Mouse (Mus musculus) heart, embryonic 11.5 days (tissue): ENCODE data around the gene Chst8. TPM values are rescaled to one million over a fixed set of nuclear protein-coding genes. Genes with fewer than 3 reads are reported as not detected.

Source experiments
- ATAC-seq: fragments of 200-750 bp; cut with Nextera tagmentation; replicated peaks from 2 replicates; pipeline ENCODE4 v1.8.0; 2017; ENCODE audit warnings: moderate library complexity; ENCODE audit not compliant: insufficient number of reproducible peaks, low FRiP score, low TSS enrichment
- H3K27ac ChIP-seq: fragments of 300-500 bp; sonication (generic); 2 replicates; pipeline ENCODE4 v1.5.1; 2014; ENCODE audit warnings: mild to moderate bottlenecking, low read depth, low read length
- H3K27me3 ChIP-seq: fragments of 300-500 bp; sonication (generic); 2 replicates; pipeline ENCODE4 v1.6.1; 2014; ENCODE audit warnings: mild to moderate bottlenecking, low read length, mixed read lengths; ENCODE audit not compliant: control insufficient read depth, insufficient read depth
- H3K36me3 ChIP-seq: fragments of 300-500 bp; sonication (generic); 2 replicates; pipeline ENCODE4 v1.6.1; 2014; ENCODE audit warnings: mild to moderate bottlenecking, low read length, moderate library complexity, mixed read lengths; ENCODE audit not compliant: control insufficient read depth, insufficient read depth
- H3K4me1 ChIP-seq: fragments of 300-500 bp; sonication (generic); 2 replicates; pipeline ENCODE4 v1.6.1; 2014; ENCODE audit warnings: low read length; ENCODE audit not compliant: control insufficient read depth, insufficient read depth
- H3K4me2 ChIP-seq: fragments of 300-500 bp; sonication (generic); 2 replicates; pipeline ENCODE4 v1.6.1; 2014; ENCODE audit warnings: mild to moderate bottlenecking, moderate library complexity
- H3K4me3 ChIP-seq: fragments of 300-500 bp; sonication (generic); 2 replicates; pipeline ENCODE4 v1.5.1; 2014; ENCODE audit warnings: low read depth, low read length
- H3K9ac ChIP-seq: fragments of 300-500 bp; sonication (generic); 2 replicates; pipeline ENCODE4 v1.6.1; 2014; ENCODE audit warnings: mild to moderate bottlenecking, low read depth, low read length, moderate library complexity
- H3K9me3 ChIP-seq: fragments of 300-500 bp; sonication (generic); replicated peaks from 2 replicates; pipeline ENCODE4 v1.6.1; 2016; ENCODE audit warnings: low read length; ENCODE audit not compliant: control insufficient read depth
- WGBS: fragments of 180-500 bp; shearing (Covaris S2); extraction: QIAGEN DNeasy Blood & Tissue Kit; methylation state at CpG from one replicate; pipeline ENCODE4 v1.1.7; 2014; ENCODE audit not compliant: insufficient replicate concordance; 5-methylcytosine and 5-hydroxymethylcytosine counted together
- polyA plus RNA-seq: library from polyadenylated mRNA; unstranded; fragments of >200 nt; fragmentation: Nextera tagmentation; extraction: Ambion mirVana; gene quantifications from 2 replicates; pipeline ENCODE4 v1.2.1, GENCODE M21; 2014

The Chst8 gene
- polyA plus RNA-seq, 1 experiment from 2014 or later, result 1.6 TPM

DNA sequence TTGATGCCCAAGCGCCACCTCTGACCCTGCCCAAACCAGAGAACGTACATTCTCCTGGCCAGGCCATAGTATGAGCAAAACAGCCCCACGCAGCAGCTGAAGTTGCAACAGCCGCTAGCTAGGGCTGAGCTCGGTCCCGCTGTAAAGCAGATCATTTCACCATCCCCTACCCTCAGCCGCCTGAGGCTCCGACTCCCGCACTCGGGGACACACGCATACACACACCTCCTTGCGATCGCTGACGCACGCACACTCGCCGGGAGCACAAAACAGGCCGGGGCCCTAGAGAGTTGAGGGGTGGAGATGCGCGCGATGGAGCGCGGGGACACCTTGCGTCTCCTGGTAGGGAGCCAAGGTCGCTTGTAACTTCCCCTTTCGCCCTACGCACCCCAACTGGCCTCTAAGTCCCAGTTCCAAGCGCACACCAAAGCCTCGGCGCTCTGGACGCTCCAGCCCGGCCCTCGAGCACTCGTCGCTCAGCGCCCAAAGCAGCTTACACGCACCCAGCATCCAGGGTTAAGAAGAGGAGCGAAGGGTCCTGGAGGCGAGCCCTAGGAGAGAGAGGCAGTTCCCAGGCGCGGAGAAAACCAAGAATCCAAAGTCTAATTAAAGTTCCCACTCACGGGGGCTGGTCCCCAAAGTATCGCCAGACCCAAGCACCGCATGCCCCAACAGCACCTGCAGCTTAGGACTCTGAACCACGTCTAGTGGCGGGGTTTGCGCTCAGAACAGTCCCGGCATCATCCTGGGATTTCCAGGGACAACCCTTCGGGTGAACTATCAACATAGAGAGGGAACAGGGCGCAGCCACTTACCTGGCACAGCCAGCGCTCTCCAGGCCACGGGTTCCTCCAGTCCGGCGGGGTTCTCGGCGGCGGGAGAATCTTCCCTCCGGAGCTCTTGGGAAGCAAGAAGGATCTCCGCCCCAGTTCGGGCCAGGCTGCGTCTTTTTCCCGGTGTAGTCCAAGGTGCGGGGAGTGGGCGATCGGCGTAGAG lies 682 bp downstream of the Chst8 start:
- ATAC-seq, result no peak; the same call in 1 of the 2 replicates
- 0 out of 2 replicates have a peak overlapping the region, but pooled peaks have one; percentile 34 for H3K9ac ChIP-seq

DNA sequence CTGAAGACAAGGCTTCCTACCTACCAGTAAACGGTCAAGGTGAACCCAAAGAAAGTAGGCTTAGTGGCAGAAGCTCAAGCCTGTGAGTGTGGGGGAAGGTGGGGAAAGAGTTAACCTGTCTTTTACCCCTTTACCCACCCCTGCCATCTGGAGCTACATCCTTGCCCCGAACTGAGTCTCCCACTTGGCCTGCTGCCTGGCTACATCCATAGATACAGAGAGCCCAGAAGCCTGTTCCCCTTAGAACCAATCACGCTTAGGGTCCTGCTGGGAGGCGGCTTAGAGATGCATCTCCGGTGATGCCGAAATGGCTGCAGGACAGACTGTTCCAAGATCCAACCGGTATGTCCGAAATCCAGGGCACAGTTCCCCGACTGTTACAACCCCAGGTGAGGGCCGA lies 1.5 kb downstream of the Chst8 start:
- peaks cover 53% of the 10 kb centered on the region for H3K27me3 ChIP-seq
- 4% methylated on average over 10 of the region's 10 CpGs for WGBS
- H3K4me3 ChIP-seq, result peak overlapping the region; percentile 67

More for the DNA sequence above, 682 bp downstream of the Chst8 start:
- WGBS, result under 1% methylated on average over 66 of the region's 66 CpGs
- Histone ChIP-seq H3K4me3 (peak overlapping the region; percentile 67), H3K4me2 (peak overlapping the region; percentile 98), H3K4me1 (peaks cover 5% of the 10 kb centered on the region), H3K36me3 (no peaks in the 10 kb centered on the region), H3K9me3 (no peaks in the 10 kb centered on the region), H3K27me3 (peaks cover 53% of the 10 kb centered on the region), H3K27ac (no peak overlapping the region)

DNA sequence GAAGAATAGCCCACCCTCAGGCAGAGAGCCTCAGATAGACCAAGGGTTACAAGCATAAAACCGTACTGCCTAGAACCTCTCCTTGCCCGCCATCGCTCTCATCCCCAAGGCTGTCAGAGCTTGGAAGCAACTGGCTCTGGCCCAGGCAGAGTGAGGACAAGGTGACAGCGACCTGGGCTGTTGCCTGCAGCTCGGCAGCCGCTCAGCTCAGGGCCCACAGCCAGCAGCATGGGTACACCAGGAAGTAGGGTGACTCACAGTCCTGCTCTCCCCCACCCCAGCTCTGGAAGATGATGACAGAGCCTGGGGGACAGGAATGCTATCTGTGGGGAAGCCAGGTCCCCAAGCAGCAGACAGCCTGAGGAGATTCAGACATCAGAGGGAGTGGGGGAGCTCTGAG lies 6.2 kb downstream of the Chst8 start:
- Histone ChIP-seq H3K4me2 (no peak overlapping the region), H3K9ac (no peak overlapping the region), H3K27me3 (peaks cover 28% of the 10 kb centered on the region), H3K4me1 (no peaks in the 10 kb centered on the region; the same call in 1 of the 2 replicates), H3K27ac (no peak overlapping the region), H3K4me3 (no peak overlapping the region), H3K36me3 (no peaks in the 10 kb centered on the region), H3K9me3 (no peaks in the 10 kb centered on the region)
- ATAC-seq, result no peak
- 48% methylated on average over 6 of the region's 6 CpGs for WGBS

More for the DNA sequence above, 1.5 kb downstream of the Chst8 start:
- Histone ChIP-seq H3K9me3 (no peaks in the 10 kb centered on the region), H3K36me3 (no peaks in the 10 kb centered on the region), H3K4me1 (peaks cover 5% of the 10 kb centered on the region), H3K27ac (no peak overlapping the region), H3K9ac (no peak overlapping the region), H3K4me2 (peak overlapping the region; percentile 98)
- no peak for ATAC-seq

DNA sequence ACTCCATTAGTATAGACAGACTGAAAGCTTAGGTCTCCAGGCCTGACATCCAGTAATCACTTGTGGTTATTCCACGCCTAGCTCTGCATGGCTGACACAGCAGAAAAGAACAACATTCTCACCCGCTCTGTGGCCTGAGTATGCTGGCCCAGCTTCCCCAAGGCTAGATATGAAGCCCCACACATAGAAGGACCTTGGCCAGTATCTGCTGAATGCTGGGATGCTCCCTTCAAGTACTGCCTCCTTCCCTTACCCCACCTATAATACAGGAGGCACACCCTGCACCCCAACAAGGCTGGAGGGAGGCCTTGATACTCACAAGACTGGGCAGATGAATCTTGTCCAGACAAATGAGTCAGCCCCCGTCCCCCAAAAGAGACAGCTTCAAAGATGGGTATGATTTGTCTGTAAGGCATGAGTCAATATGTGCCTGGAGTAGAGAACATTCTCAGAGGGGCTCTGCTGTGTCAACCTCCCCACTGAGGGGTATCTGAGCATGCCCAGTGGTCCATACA lies 6.8 kb downstream of the Chst8 start:
- Histone ChIP-seq H3K9ac (no peak overlapping the region), H3K4me2 (no peak overlapping the region), H3K9me3 (no peaks in the 10 kb centered on the region), H3K4me1 (no peaks in the 10 kb centered on the region; the same call in 1 of the 2 replicates), H3K27me3 (peaks cover 22% of the 10 kb centered on the region), H3K27ac (no peak overlapping the region), H3K4me3 (no peak overlapping the region), H3K36me3 (no peaks in the 10 kb centered on the region)
- ATAC-seq, result 0 out of 2 replicates have a peak, but pooled peaks have one; percentile 14
- WGBS, result 77% methylated on average over 3 of the region's 3 CpGs

DNA sequence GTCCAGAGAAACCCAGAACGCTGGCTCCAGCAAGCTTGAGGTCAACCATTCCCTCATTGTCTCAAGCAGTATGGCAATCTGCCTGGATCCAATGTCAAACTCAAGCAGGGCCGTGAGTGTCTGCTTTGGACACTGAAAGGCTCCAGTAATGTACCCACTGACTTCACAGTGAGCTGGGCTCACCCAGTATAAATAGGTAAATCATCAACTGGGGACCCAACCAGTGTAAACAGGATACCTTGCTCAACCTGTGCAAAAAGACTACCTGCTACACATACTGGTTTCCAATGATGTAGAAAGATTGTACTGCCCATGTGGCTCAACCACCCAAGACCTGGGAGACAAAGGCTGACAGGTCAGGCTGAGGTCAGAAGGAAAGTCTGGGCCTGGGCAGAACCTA lies 7.5 kb downstream of the Chst8 start:
- no peak overlapping the region for H3K4me2 ChIP-seq
- H3K4me3 ChIP-seq, result no peak overlapping the region
- peaks cover 17% of the 10 kb centered on the region for H3K27me3 ChIP-seq
- no peaks in the 10 kb centered on the region for H3K36me3 ChIP-seq
- H3K27ac ChIP-seq, result no peak overlapping the region
- WGBS, result 90% methylated on average over 2 of the region's 2 CpGs
- H3K4me1 ChIP-seq, result peaks cover under 1% of the 10 kb centered on the region; the same call in 1 of the 2 replicates
- no peaks in the 10 kb centered on the region for H3K9me3 ChIP-seq
- ATAC-seq, result no peak
- H3K9ac ChIP-seq, result no peak overlapping the region

DNA sequence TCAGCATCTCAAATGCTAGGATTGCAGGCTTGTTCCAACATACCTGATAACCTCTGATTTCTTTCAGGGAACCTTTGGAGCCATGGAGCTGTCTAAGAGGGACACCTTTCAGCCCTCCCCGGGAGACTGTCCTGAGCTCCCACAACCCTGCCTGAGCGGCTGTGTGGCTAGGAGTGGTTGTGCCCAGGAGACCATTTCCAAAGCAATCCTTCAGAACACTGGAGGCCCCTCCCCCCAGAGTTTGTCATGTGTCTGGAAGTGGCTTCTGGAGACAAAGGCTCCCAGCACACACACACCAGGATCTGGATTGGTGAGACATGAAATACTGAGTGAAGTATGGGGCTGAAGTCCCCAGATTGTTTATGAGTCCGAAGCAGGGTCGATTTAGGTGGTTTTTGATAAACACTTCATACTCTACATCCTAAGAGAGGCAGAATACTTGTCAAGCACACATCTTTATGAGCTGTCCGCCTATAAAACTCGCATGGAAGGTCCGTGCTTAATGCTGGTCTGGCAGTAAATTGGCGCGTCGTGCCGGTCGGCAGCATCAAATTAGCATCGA lies 12.5 kb downstream of the Chst8 start:
- H3K27ac ChIP-seq, result no peak overlapping the region
- no peaks in the 10 kb centered on the region for H3K27me3 ChIP-seq
- ATAC-seq, result no peak
- H3K4me2 ChIP-seq, result no peak overlapping the region
- WGBS, result 60% methylated on average over 13 of the region's 13 CpGs
- peaks cover 16% of the 10 kb centered on the region for H3K4me1 ChIP-seq
- H3K9ac ChIP-seq, result no peak overlapping the region
- no peaks in the 10 kb centered on the region for H3K9me3 ChIP-seq
- H3K36me3 ChIP-seq, result no peaks in the 10 kb centered on the region
- no peak overlapping the region for H3K4me3 ChIP-seq

DNA sequence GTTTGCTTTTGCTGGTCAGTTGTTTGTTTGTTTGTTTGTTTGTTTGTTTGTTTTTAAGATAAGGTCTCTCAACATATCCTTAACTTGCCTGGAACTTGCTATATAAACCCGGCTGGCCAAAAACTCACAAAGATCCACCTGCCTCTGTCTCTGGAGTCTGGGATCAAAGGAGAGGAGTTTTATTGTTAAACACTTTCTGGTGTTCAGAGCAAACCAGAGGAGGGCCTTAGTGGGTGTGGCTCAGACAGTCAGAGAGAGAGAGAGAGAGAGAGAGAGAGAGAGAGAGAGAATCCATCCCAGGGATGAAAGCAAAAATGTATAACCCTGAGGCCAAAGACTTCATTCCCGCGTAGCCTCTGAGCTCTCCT lies 13.1 kb downstream of the Chst8 start:
- Histone ChIP-seq H3K4me1 (peaks cover 16% of the 10 kb centered on the region), H3K27me3 (0 out of 2 replicates have a peak, but pooled peaks cover 3% of the 10 kb centered on the region), H3K27ac (no peak overlapping the region), H3K9me3 (no peaks in the 10 kb centered on the region), H3K9ac (no peak overlapping the region), H3K36me3 (no peaks in the 10 kb centered on the region), H3K4me2 (no peak overlapping the region), H3K4me3 (no peak overlapping the region)
- WGBS, result 45% methylated on average over 3 of the region's 3 CpGs
- ATAC-seq, result no peak

DNA sequence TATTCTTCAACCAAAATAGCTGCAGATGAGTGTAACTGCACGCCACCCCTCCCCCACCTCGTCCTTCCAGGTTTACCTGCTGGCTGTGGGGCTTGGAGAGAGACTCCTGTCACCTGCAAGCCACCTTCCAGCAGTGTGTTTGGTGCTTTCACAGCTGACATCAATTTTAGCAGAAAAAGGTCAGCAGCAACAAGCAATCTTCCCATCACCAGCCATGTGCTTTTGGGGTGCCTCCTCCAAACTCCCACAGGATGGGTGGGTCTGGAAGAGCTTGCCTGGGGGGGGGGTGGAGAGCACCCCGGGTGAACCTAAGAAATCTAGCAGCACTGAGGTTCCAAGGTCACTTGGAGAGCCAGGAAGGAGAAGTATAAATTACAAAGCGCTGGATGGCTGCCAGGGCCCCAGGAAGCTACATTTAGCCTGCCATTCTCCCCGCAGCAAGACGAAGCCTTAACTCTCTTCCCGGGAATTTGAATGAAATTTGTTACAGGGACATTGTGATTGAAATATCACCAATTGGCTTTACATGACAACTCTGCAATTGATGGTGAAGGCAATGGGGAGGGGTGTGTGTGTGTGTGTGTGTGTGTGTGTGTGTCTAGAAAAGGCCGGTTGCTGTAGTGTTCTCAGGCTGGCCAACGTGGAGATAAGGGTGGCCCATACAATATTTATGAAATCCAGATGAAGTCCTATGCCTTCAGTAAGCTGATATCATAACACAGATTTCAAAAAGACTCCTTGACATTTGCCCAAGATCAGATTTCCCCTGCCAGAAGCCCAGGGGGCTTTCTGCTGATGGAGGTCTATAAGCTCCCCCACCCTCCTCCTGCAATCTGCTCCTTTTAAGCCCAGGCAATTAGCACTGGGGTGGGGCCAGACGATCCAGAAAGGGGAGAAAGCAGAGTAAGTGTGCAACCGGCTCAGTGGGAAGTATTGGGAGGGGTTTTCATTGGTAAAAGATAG lies 13.8 kb downstream of the Chst8 start:
- ATAC-seq, result 0 out of 2 replicates have a peak, but pooled peaks have one; percentile 1
- H3K4me1 ChIP-seq, result peaks cover 16% of the 10 kb centered on the region
- H3K9me3 ChIP-seq, result no peaks in the 10 kb centered on the region
- no peaks in the 10 kb centered on the region for H3K36me3 ChIP-seq
- 12% methylated on average over 11 of the region's 11 CpGs for WGBS
- H3K9ac ChIP-seq, result no peak overlapping the region
- no peak overlapping the region for H3K27ac ChIP-seq
- H3K27me3 ChIP-seq, result 0 out of 2 replicates have a peak, but pooled peaks cover 3% of the 10 kb centered on the region
- no peak overlapping the region for H3K4me3 ChIP-seq
- peak overlapping the region; percentile 50 for H3K4me2 ChIP-seq
